Mouse (Mus musculus) adrenal gland, postnatal 4 days (tissue): Measurements from ENCODE around the gene 6430571L13Rik. TPM values are rescaled to one million over a fixed set of nuclear protein-coding genes. Genes with fewer than 3 reads are reported as not detected.
A peak's percentile ranks its signal among the peaks of the same experiment; 100 is the strongest.

Source experiments
- DNase-seq, 2 experiments: peaks; one replicate each; pipeline ENCODE4 v3.0.0; 2021 to 2022; ENCODE audit warnings: low spot score in 2 of 2, mixed read lengths in 2 of 2
- total RNA-seq, 2 experiments: library from RNA; stranded (reverse); gene quantifications; 2 replicates each; pipeline ENCODE4 v1.2.3; 2021

Gene 6430571L13Rik
- total RNA-seq, 2 experiments from 2014 or later = 4.2 to 4.3 TPM

GRCm38 (mm10) chr9:107335909-107336308, 4.5 kb upstream of the 6430571L13Rik start:
- peak; percentile 42 to 45 for DNase-seq

GRCm38 (mm10) chr9:107336386-107336785, 4.0 kb upstream of the 6430571L13Rik start:
- DNase-seq = no peak

GRCm38 (mm10) chr9:107338172-107338883, 2.1 kb upstream of the 6430571L13Rik start, which contains the start of gene Hemk1:
Gene Hemk1, minus strand, starts transcription at chr9:107338350.
- peak; percentile 41 to 63 for DNase-seq

GRCm38 (mm10) chr9:107340911-107341645, 676 bp downstream of the 6430571L13Rik start:
- DNase-seq = no peak

GRCm38 (mm10) chr9:107342201-107342709, 1.9 kb downstream of the 6430571L13Rik start:
- no peak for DNase-seq

GRCm38 (mm10) chr9:107343146-107343943, 2.9 kb downstream of the 6430571L13Rik start:
- no peak for DNase-seq

- DNase-seq = no peak
These were observed 3.6 kb downstream of the 6430571L13Rik start for GRCm38 (mm10) chr9:107344027-107344426.

GRCm38 (mm10) chr9:107346081-107346480, 5.7 kb downstream of the 6430571L13Rik start:
- DNase-seq = no peak

- DNase-seq = no peak
These were observed 7.3 kb downstream of the 6430571L13Rik start for GRCm38 (mm10) chr9:107347586-107348183.

- DNase-seq = no peak
These were observed 8.9 kb downstream of the 6430571L13Rik start for GRCm38 (mm10) chr9:107349321-107349720.

GRCm38 (mm10) chr9:107354826-107355225, 14.4 kb downstream of the 6430571L13Rik start:
- DNase-seq = no peak

GRCm38 (mm10) chr9:107355870-107356765, 15.7 kb downstream of the 6430571L13Rik start:
- DNase-seq = no peak

GRCm38 (mm10) chr9:107357651-107358050, 17.2 kb downstream of the 6430571L13Rik start:
- DNase-seq = peak; percentile 61 to 69

GRCm38 (mm10) chr9:107360989-107361388, 20.6 kb downstream of the 6430571L13Rik start:
- no peak for DNase-seq

- DNase-seq = peak in 1 of 2 experiments; percentile 18
These were observed 26.2 kb downstream of the 6430571L13Rik start for GRCm38 (mm10) chr9:107366644-107367043.

GRCm38 (mm10) chr9:107368302-107368701, 27.9 kb downstream of the 6430571L13Rik start:
- no peak for DNase-seq

- no peak for DNase-seq
These were observed 29.1 kb downstream of the 6430571L13Rik start for GRCm38 (mm10) chr9:107369270-107370105.

- DNase-seq = no peak
These were observed 29.7 kb downstream of the 6430571L13Rik start for GRCm38 (mm10) chr9:107370106-107370463.

GRCm38 (mm10) chr9:107372441-107372840, 32.0 kb downstream of the 6430571L13Rik start:
- DNase-seq = no peak
